Mouse (Mus musculus): ENCODE data around the gene Zfp664. TPM values are rescaled to one million over a fixed set of nuclear protein-coding genes. Genes with fewer than 3 reads are reported as not detected.
A peak's percentile ranks its signal among the peaks of the same experiment; 100 is the strongest.

The Zfp664 gene
- polyA plus RNA-seq, 1 experiment from 2014 or later: 118 TPM

- Histone ChIP-seq H3K4me3 (no peak overlapping the region), H3K27ac (no peak overlapping the region), H3K36me3 (no peaks in the 10 kb centered on the region), H3K4me2 (replicated peaks) (no peak overlapping the region), H3K4me1 (peaks cover 10% of the 10 kb centered on the region; the same call in 1 of the 2 replicates), H3K9me3 (no peaks in the 10 kb centered on the region), H3K9ac (no peak overlapping the region), H3K27me3 (no peaks in the 10 kb centered on the region)
- ATAC-seq (ENCODE audit: insufficient number of reproducible peaks, insufficient read depth, low FRiP score, low TSS enrichment): no peak
- 72% methylated on average over 4 of the region's 4 CpGs for WGBS
These were observed 17.6 kb upstream of the Zfp664 start for GRCm38 (mm10) chr5:124844929-124845328.

- Histone ChIP-seq H3K4me2 (replicated peaks) (no peak overlapping the region), H3K27me3 (no peaks in the 10 kb centered on the region), H3K9ac (no peak overlapping the region), H3K27ac (0 out of 2 replicates have a peak overlapping the region, but pooled peaks have one; percentile 17), H3K4me1 (peaks cover 18% of the 10 kb centered on the region), H3K9me3 (no peaks in the 10 kb centered on the region), H3K36me3 (no peaks in the 10 kb centered on the region), H3K4me3 (no peak overlapping the region)
- no peak for ATAC-seq (ENCODE audit: insufficient number of reproducible peaks, insufficient read depth, low FRiP score, low TSS enrichment)
- 23% methylated on average over 1 of the region's 1 CpGs for WGBS
These were observed 15.5 kb upstream of the Zfp664 start for GRCm38 (mm10) chr5:124847014-124847413.

GRCm38 (mm10) chr5:124848994-124849393 lies 13.5 kb upstream of the Zfp664 start:
- 76% methylated on average over 3 of the region's 3 CpGs for WGBS
- peaks cover 20% of the 10 kb centered on the region for H3K4me1 ChIP-seq
- no peak for ATAC-seq (ENCODE audit: insufficient number of reproducible peaks, insufficient read depth, low FRiP score, low TSS enrichment)

GRCm38 (mm10) chr5:124851572-124851971 lies 10.9 kb upstream of the Zfp664 start:
- H3K9ac ChIP-seq: no peak overlapping the region
- peaks cover 20% of the 10 kb centered on the region for H3K4me1 ChIP-seq
- H3K27ac ChIP-seq: no peak overlapping the region
- no peaks in the 10 kb centered on the region for H3K27me3 ChIP-seq
- no peak overlapping the region for H3K4me2 ChIP-seq (replicated peaks)
- H3K9me3 ChIP-seq: no peaks in the 10 kb centered on the region
- 35% methylated on average over 4 of the region's 4 CpGs for WGBS
- H3K4me3 ChIP-seq: no peak overlapping the region
- H3K36me3 ChIP-seq: no peaks in the 10 kb centered on the region
- ATAC-seq (ENCODE audit: insufficient number of reproducible peaks, insufficient read depth, low FRiP score, low TSS enrichment): no peak

More at GRCm38 (mm10) chr5:124848994-124849393, 13.5 kb upstream of the Zfp664 start:
- no peaks in the 10 kb centered on the region for H3K9me3 ChIP-seq
- no peak overlapping the region for H3K4me2 ChIP-seq (replicated peaks)
- no peak overlapping the region for H3K4me3 ChIP-seq
- no peak overlapping the region for H3K27ac ChIP-seq
- H3K27me3 ChIP-seq: no peaks in the 10 kb centered on the region
- H3K9ac ChIP-seq: no peak overlapping the region
- H3K36me3 ChIP-seq: no peaks in the 10 kb centered on the region

GRCm38 (mm10) chr5:124852294-124852693 lies 10.2 kb upstream of the Zfp664 start:
- H3K9me3 ChIP-seq: no peaks in the 10 kb centered on the region
- no peak for ATAC-seq (ENCODE audit: insufficient number of reproducible peaks, insufficient read depth, low FRiP score, low TSS enrichment)
- H3K27ac ChIP-seq: no peak overlapping the region
- no peak overlapping the region for H3K9ac ChIP-seq
- WGBS: 26% methylated on average over 2 of the region's 2 CpGs
- H3K4me2 ChIP-seq (replicated peaks): no peak overlapping the region
- H3K4me1 ChIP-seq: peaks cover 13% of the 10 kb centered on the region
- no peak overlapping the region for H3K4me3 ChIP-seq
- no peaks in the 10 kb centered on the region for H3K36me3 ChIP-seq
- no peaks in the 10 kb centered on the region for H3K27me3 ChIP-seq

- Histone ChIP-seq H3K36me3 (no peaks in the 10 kb centered on the region), H3K4me3 (no peak overlapping the region), H3K9me3 (no peaks in the 10 kb centered on the region), H3K4me2 (replicated peaks) (no peak overlapping the region), H3K27ac (no peak overlapping the region), H3K9ac (no peak overlapping the region), H3K27me3 (no peaks in the 10 kb centered on the region), H3K4me1 (peaks cover 10% of the 10 kb centered on the region; the same call in 1 of the 2 replicates)
- ATAC-seq (ENCODE audit: insufficient number of reproducible peaks, insufficient read depth, low FRiP score, low TSS enrichment): no peak
- 72% methylated on average over 2 of the region's 2 CpGs for WGBS
These were observed 9.4 kb upstream of the Zfp664 start for GRCm38 (mm10) chr5:124853079-124853478.

GRCm38 (mm10) chr5:124854202-124854601 lies 8.3 kb upstream of the Zfp664 start:
- H3K27ac ChIP-seq: no peak overlapping the region
- no peak for ATAC-seq (ENCODE audit: insufficient number of reproducible peaks, insufficient read depth, low FRiP score, low TSS enrichment)
- H3K9me3 ChIP-seq: no peaks in the 10 kb centered on the region
- H3K27me3 ChIP-seq: peaks cover 3% of the 10 kb centered on the region; the same call in 1 of the 2 replicates
- H3K4me2 ChIP-seq (replicated peaks): no peak overlapping the region
- peaks cover 10% of the 10 kb centered on the region; the same call in 1 of the 2 replicates for H3K4me1 ChIP-seq
- WGBS: 89% methylated on average over 4 of the region's 4 CpGs
- H3K4me3 ChIP-seq: no peak overlapping the region
- H3K9ac ChIP-seq: no peak overlapping the region
- no peaks in the 10 kb centered on the region for H3K36me3 ChIP-seq

- Histone ChIP-seq H3K27ac (no peak overlapping the region), H3K36me3 (no peaks in the 10 kb centered on the region), H3K9me3 (no peaks in the 10 kb centered on the region), H3K4me3 (no peak overlapping the region), H3K4me2 (replicated peaks) (no peak overlapping the region), H3K4me1 (peaks cover 19% of the 10 kb centered on the region), H3K27me3 (peaks cover 20% of the 10 kb centered on the region), H3K9ac (no peak overlapping the region)
- WGBS: 13% methylated on average over 5 of the region's 5 CpGs
- no peak for ATAC-seq (ENCODE audit: insufficient number of reproducible peaks, insufficient read depth, low FRiP score, low TSS enrichment)
These were observed 2.5 kb upstream of the Zfp664 start for GRCm38 (mm10) chr5:124860013-124860412.

GRCm38 (mm10) chr5:124861463-124861862 lies 1.0 kb upstream of the Zfp664 start:
- ATAC-seq (ENCODE audit: insufficient number of reproducible peaks, insufficient read depth, low FRiP score, low TSS enrichment): no peak; the same call in 1 of the 2 replicates
- peak overlapping the region; percentile 97 for H3K4me3 ChIP-seq
- H3K27me3 ChIP-seq: peaks cover 20% of the 10 kb centered on the region
- WGBS: under 1% methylated on average over 32 of the region's 33 CpGs
- peaks cover 3% of the 10 kb centered on the region; the same call in 1 of the 2 replicates for H3K36me3 ChIP-seq
- no peaks in the 10 kb centered on the region for H3K9me3 ChIP-seq
- H3K4me1 ChIP-seq: peaks cover 20% of the 10 kb centered on the region
- H3K4me2 ChIP-seq (replicated peaks): peak overlapping the region; percentile 98
- H3K9ac ChIP-seq: peak overlapping the region; percentile 72
- H3K27ac ChIP-seq: peak overlapping the region; percentile 81

- peak overlapping the region; percentile 61 for H3K4me2 ChIP-seq (replicated peaks)
- no peaks in the 10 kb centered on the region for H3K9me3 ChIP-seq
- peaks cover 20% of the 10 kb centered on the region for H3K27me3 ChIP-seq
- peak overlapping the region; percentile 93 for H3K27ac ChIP-seq
- peak overlapping the region; percentile 96 for H3K9ac ChIP-seq
- peak; percentile 50 for ATAC-seq (ENCODE audit: insufficient number of reproducible peaks, insufficient read depth, low FRiP score, low TSS enrichment)
- peaks cover 11% of the 10 kb centered on the region; the same call in 1 of the 2 replicates for H3K36me3 ChIP-seq
- H3K4me3 ChIP-seq: peak overlapping the region; percentile 97
- under 1% methylated on average over 76 of the region's 88 CpGs for WGBS
- H3K4me1 ChIP-seq: peaks cover 20% of the 10 kb centered on the region
These were observed 615 bp downstream of the Zfp664 start for GRCm38 (mm10) chr5:124862871-124863741.

GRCm38 (mm10) chr5:124868981-124869380 lies 6.5 kb downstream of the Zfp664 start:
- H3K27ac ChIP-seq: no peak overlapping the region
- WGBS: 46% methylated on average over 4 of the region's 4 CpGs
- peak; percentile 41; the same call in 1 of the 2 replicates for ATAC-seq (ENCODE audit: insufficient number of reproducible peaks, insufficient read depth, low FRiP score, low TSS enrichment)
- H3K36me3 ChIP-seq: peaks cover 20% of the 10 kb centered on the region; the same call in 1 of the 2 replicates
- H3K9me3 ChIP-seq: no peaks in the 10 kb centered on the region
- H3K27me3 ChIP-seq: no peaks in the 10 kb centered on the region
- H3K4me2 ChIP-seq (replicated peaks): no peak overlapping the region
- no peak overlapping the region for H3K4me3 ChIP-seq
- no peak overlapping the region for H3K9ac ChIP-seq
- H3K4me1 ChIP-seq: peaks cover 9% of the 10 kb centered on the region

GRCm38 (mm10) chr5:124872033-124872432 lies 9.5 kb downstream of the Zfp664 start:
- H3K9me3 ChIP-seq: no peaks in the 10 kb centered on the region
- H3K4me3 ChIP-seq: no peak overlapping the region
- no peak for ATAC-seq (ENCODE audit: insufficient number of reproducible peaks, insufficient read depth, low FRiP score, low TSS enrichment)
- H3K36me3 ChIP-seq: peaks cover 36% of the 10 kb centered on the region; the same call in 1 of the 2 replicates
- WGBS: 75% methylated on average over 2 of the region's 2 CpGs
- H3K4me2 ChIP-seq (replicated peaks): no peak overlapping the region
- no peak overlapping the region for H3K27ac ChIP-seq
- H3K27me3 ChIP-seq: no peaks in the 10 kb centered on the region
- H3K4me1 ChIP-seq: no peaks in the 10 kb centered on the region
- H3K9ac ChIP-seq: no peak overlapping the region

Measured in embryonic facial prominence, embryonic 12.5 days (tissue).